ENCODE assay signal across 27 mouse cellular contexts in the genomic region with DNA sequence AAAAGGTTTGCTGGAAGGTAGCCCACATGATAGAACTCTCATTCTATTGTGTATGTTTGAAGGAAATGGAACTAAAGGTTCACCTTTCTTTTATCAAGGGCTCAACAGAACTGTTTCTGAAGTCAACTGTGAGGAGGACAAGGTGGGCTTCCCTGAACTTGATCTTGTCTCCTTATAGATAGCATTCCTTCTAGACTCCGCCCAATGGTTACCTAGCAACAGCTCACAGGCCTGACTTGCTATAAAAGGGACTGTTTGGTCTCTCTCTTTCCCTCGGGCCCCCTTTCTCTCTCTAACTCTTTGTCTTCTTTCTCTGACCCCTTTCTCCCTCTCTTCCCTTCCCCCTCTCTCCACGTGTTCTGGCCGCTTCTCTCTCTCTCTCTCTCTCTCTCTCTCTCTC.
DNase-seq lines count a peak whose midpoint lies in the region; ATAC-seq and TF ChIP-seq lines count a peak whose summit lies in the region.
"Had no signal": no experiment of that assay in that cellular context is flagged by ENCODE, and none has a peak within 500 bp of the region (broad histone marks: within the 10 kb centered on the region; RNA-seq: fewer than 3 reads in every experiment).

No protein-coding gene starts in this region.

- DNase-seq in midbrain, embryonic 11.5 days (ENCODE audit: low spot score, missing footprints), result peak; percentile 33
- no peak for DNase-seq in midbrain, embryonic 14.5 days
- DNase-seq in ZHBTc4 (ENCODE audit: low read depth, low spot score), result peak; percentile 67
- DNase-seq in spleen, postnatal 4 days (ENCODE audit: low spot score in 2 of 2), result no peak
- DNase-seq in c-Kit-positive CD71-positive TER-119-positive erythroid progenitor cells, embryonic 14.5 days (ENCODE audit: low spot score), result no peak
- DNase-seq: adrenal gland, adult 8-10 months; adrenal gland, postnatal 25 days; B cell, adult 2 months; cerebellum, adult 18-20 months; cerebellum, adult 9-10 months; cerebellum, postnatal 14 days; forebrain, postnatal 0 days; gastrocnemius, adult 2 months; gastrocnemius, postnatal 14 days; heart, adult 11 months had no signal

- no peaks in the 10 kb centered on the region for H3K9me3 ChIP-seq in midbrain, embryonic 11.5 days (ENCODE audit: control insufficient read depth, low read length)
- no peaks in the 10 kb centered on the region for H3K9me3 ChIP-seq in midbrain, embryonic 14.5 days (ENCODE audit: control insufficient read depth, low read length)
- H3K9me3 ChIP-seq in ES-Bruce4 (replicated peaks; ENCODE audit: control insufficient read depth, insufficient read depth, low read length, poor library complexity, severe bottlenecking), result peaks cover 9% of the 10 kb centered on the region; the same call in 1 of the 2 replicates
- no peaks in the 10 kb centered on the region for H3K9me3 ChIP-seq in hindbrain, embryonic 16.5 days (ENCODE audit: control insufficient read depth, low read length)
- H3K9me3 ChIP-seq: embryonic facial prominence, embryonic 12.5 days; embryonic facial prominence, embryonic 15.5 days; G1E; hindbrain, embryonic 12.5 days; hindbrain, embryonic 15.5 days; intestine, embryonic 15.5 days had no signal

- H3K4me2 ChIP-seq in midbrain, embryonic 11.5 days, result no peak overlapping the region
- H3K4me2 ChIP-seq in midbrain, embryonic 14.5 days (ENCODE audit: low read length), result no peak overlapping the region
- no peak overlapping the region for H3K4me2 ChIP-seq in hindbrain, embryonic 16.5 days (ENCODE audit: low read length)
- H3K4me2 ChIP-seq: embryonic facial prominence, embryonic 12.5 days; embryonic facial prominence, embryonic 15.5 days; heart, embryonic 11.5 days; hindbrain, embryonic 12.5 days; hindbrain, embryonic 15.5 days; intestine, embryonic 15.5 days had no signal

- H3K9ac ChIP-seq in midbrain, embryonic 11.5 days (ENCODE audit: low read length), result no peak overlapping the region
- no peak overlapping the region for H3K9ac ChIP-seq in midbrain, embryonic 14.5 days (replicated peaks; ENCODE audit: low read length)
- no peak overlapping the region for H3K9ac ChIP-seq in ES-Bruce4 (ENCODE audit: low read depth, poor library complexity, severe bottlenecking)
- H3K9ac ChIP-seq in hindbrain, embryonic 16.5 days (ENCODE audit: low read depth, low read length), result no peak overlapping the region
- H3K9ac ChIP-seq: embryonic facial prominence, embryonic 12.5 days; embryonic facial prominence, embryonic 15.5 days; forebrain, postnatal 0 days; hindbrain, embryonic 12.5 days; hindbrain, embryonic 15.5 days; intestine, embryonic 15.5 days had no signal

- no peaks in the 10 kb centered on the region for H3K4me1 ChIP-seq in midbrain, embryonic 11.5 days (ENCODE audit: control insufficient read depth, insufficient read depth, low read length)
- H3K4me1 ChIP-seq in midbrain, embryonic 14.5 days (ENCODE audit: control insufficient read depth, insufficient read depth, low read length), result no peaks in the 10 kb centered on the region
- H3K4me1 ChIP-seq in ES-Bruce4 (ENCODE audit: control insufficient read depth, insufficient read depth, low read length), result peaks cover 1% of the 10 kb centered on the region
- H3K4me1 ChIP-seq in hindbrain, embryonic 16.5 days (ENCODE audit: control insufficient read depth, insufficient read depth, low read depth, low read length), result no peaks in the 10 kb centered on the region
- H3K4me1 ChIP-seq: embryonic facial prominence, embryonic 12.5 days; embryonic facial prominence, embryonic 15.5 days; hindbrain, embryonic 12.5 days; hindbrain, embryonic 15.5 days; intestine, embryonic 15.5 days had no signal

- H3K4me3 ChIP-seq in midbrain, embryonic 11.5 days (ENCODE audit: low read depth, low read length), result no peak overlapping the region
- no peak overlapping the region for H3K4me3 ChIP-seq in midbrain, embryonic 14.5 days (replicated peaks; ENCODE audit: low read depth, low read length)
- H3K4me3 ChIP-seq in ES-Bruce4 (ENCODE audit: low read depth, low read length), result no peak overlapping the region
- no peak overlapping the region for H3K4me3 ChIP-seq in hindbrain, embryonic 16.5 days (ENCODE audit: low read length)
- H3K4me3 ChIP-seq: embryonic facial prominence, embryonic 12.5 days; embryonic facial prominence, embryonic 15.5 days; gastrocnemius, adult 2 months; hindbrain, embryonic 12.5 days; hindbrain, embryonic 15.5 days; intestine, embryonic 15.5 days had no signal

- ATAC-seq in midbrain, embryonic 11.5 days (ENCODE audit: low FRiP score), result 0 out of 2 replicates have a peak, but pooled peaks have one; percentile 33
- no peak for ATAC-seq in midbrain, embryonic 14.5 days (ENCODE audit: low FRiP score, low TSS enrichment)
- ATAC-seq in hindbrain, embryonic 16.5 days, result no peak
- ATAC-seq: activated CD4-positive, CD25-positive, alpha-beta regulatory T cell, adult 4 months; forebrain, embryonic 14.5 days; forebrain, postnatal 0 days; intestine, embryonic 15.5 days; Patski had no signal

- 49% methylated on average over 4 of the region's 4 CpGs for WGBS in midbrain, embryonic 11.5 days
- WGBS in midbrain, embryonic 14.5 days, result 44% methylated on average over 4 of the region's 4 CpGs
- 47% methylated on average over 4 of the region's 4 CpGs for WGBS in hindbrain, embryonic 16.5 days

- no peak for TF ChIP-seq EP300 in ES-Bruce4 (IDR thresholded peaks at IDR 0.05; ENCODE audit: insufficient read depth, low read depth, low read length)

- no peaks in the 10 kb centered on the region for H3K36me3 ChIP-seq in midbrain, embryonic 11.5 days (ENCODE audit: control insufficient read depth, insufficient read depth, low read length)
- H3K36me3 ChIP-seq in midbrain, embryonic 14.5 days (ENCODE audit: control insufficient read depth, insufficient read depth, low read length), result no peaks in the 10 kb centered on the region
- H3K36me3 ChIP-seq in ES-Bruce4 (ENCODE audit: control insufficient read depth, insufficient read depth, low read length, poor library complexity, severe bottlenecking), result no peaks in the 10 kb centered on the region
- no peaks in the 10 kb centered on the region for H3K36me3 ChIP-seq in hindbrain, embryonic 16.5 days (ENCODE audit: control insufficient read depth, insufficient read depth, low read length)
- H3K36me3 ChIP-seq: embryonic facial prominence, embryonic 12.5 days; embryonic facial prominence, embryonic 15.5 days; G1E; hindbrain, embryonic 12.5 days; hindbrain, embryonic 15.5 days; intestine, embryonic 15.5 days had no signal

- no peak for TF ChIP-seq CTCF in ES-Bruce4 (IDR thresholded peaks at IDR 0.05; ENCODE audit: low read depth, low read length)

- H3K27ac ChIP-seq in midbrain, embryonic 11.5 days (ENCODE audit: low read depth, low read length), result no peak overlapping the region
- no peak overlapping the region for H3K27ac ChIP-seq in midbrain, embryonic 14.5 days (replicated peaks; ENCODE audit: low read depth, low read length)
- H3K27ac ChIP-seq in ES-Bruce4 (ENCODE audit: insufficient read depth, low read length), result peak overlapping the region; percentile 19; the same call in 1 of the 2 replicates
- no peak overlapping the region for H3K27ac ChIP-seq in hindbrain, embryonic 16.5 days (ENCODE audit: low read depth, low read length)
- H3K27ac ChIP-seq: embryonic facial prominence, embryonic 12.5 days; embryonic facial prominence, embryonic 15.5 days; gastrocnemius, adult 2 months; hindbrain, embryonic 12.5 days; hindbrain, embryonic 15.5 days; intestine, embryonic 15.5 days had no signal

- TF ChIP-seq POLR2A in ES-Bruce4 (IDR thresholded peaks at IDR 0.05; ENCODE audit: insufficient read depth, low read length), result no peak

- no peaks in the 10 kb centered on the region for H3K27me3 ChIP-seq in midbrain, embryonic 11.5 days (ENCODE audit: control insufficient read depth, insufficient read depth, low read length)
- no peaks in the 10 kb centered on the region for H3K27me3 ChIP-seq in midbrain, embryonic 14.5 days (ENCODE audit: control insufficient read depth, insufficient read depth, low read length)
- no peaks in the 10 kb centered on the region for H3K27me3 ChIP-seq in ES-Bruce4 (ENCODE audit: control insufficient read depth, insufficient read depth, low read length, poor library complexity, severe bottlenecking)
- no peaks in the 10 kb centered on the region for H3K27me3 ChIP-seq in hindbrain, embryonic 16.5 days (replicated peaks; ENCODE audit: control insufficient read depth, insufficient read depth, low read length)
- H3K27me3 ChIP-seq: embryonic facial prominence, embryonic 12.5 days; embryonic facial prominence, embryonic 15.5 days; hindbrain, embryonic 12.5 days; hindbrain, embryonic 15.5 days; intestine, embryonic 15.5 days; Patski had no signal

Comparison
In these comparisons a context has a peak if more than half of its experiments do, and no peak if none do; other contexts are left out.
1. DNase-seq: peak in midbrain, embryonic 11.5 days (single experiment) and ZHBTc4 (single experiment); none in midbrain, embryonic 14.5 days (single experiment), spleen, postnatal 4 days (0 of 2) and c-Kit-positive CD71-positive TER-119-positive erythroid progenitor cells, embryonic 14.5 days (single experiment).